ENCODE assay signal across 8 mouse cellular contexts in genomic region chr7:110059092-110059785, GRCm38 (mm10). TPM values are rescaled to one million over a fixed set of nuclear protein-coding genes. Genes with fewer than 3 reads are reported as not detected.
A peak's percentile ranks its signal among the peaks of the same experiment; 100 is the strongest.
DNase-seq lines count a peak whose midpoint lies in the region; ATAC-seq lines count a peak whose summit lies in the region.

No protein-coding gene starts in this region.

- H3K4me3 ChIP-seq in midbrain, embryonic 13.5 days (replicated peaks) = no peak overlapping the region
- no peak overlapping the region for H3K4me3 ChIP-seq in midbrain, embryonic 11.5 days (ENCODE audit: low read depth, low read length)
- H3K4me3 ChIP-seq in forebrain, embryonic 13.5 days = no peak overlapping the region
- H3K4me3 ChIP-seq in liver, embryonic 15.5 days (replicated peaks) = peak overlapping the region; percentile 84

- ATAC-seq in midbrain, embryonic 13.5 days = no peak
- no peak for ATAC-seq in midbrain, embryonic 11.5 days (ENCODE audit: low FRiP score)
- no peak for ATAC-seq in forebrain, embryonic 13.5 days
- ATAC-seq in liver, embryonic 15.5 days (ENCODE audit: insufficient read depth) = no peak

- H3K36me3 ChIP-seq in midbrain, embryonic 13.5 days = peaks cover 14% of the 10 kb centered on the region
- H3K36me3 ChIP-seq in midbrain, embryonic 11.5 days (ENCODE audit: control insufficient read depth, insufficient read depth, low read length) = no peaks in the 10 kb centered on the region; the same call in 1 of the 2 replicates
- peaks cover 30% of the 10 kb centered on the region for H3K36me3 ChIP-seq in forebrain, embryonic 13.5 days (ENCODE audit: poor library complexity, severe bottlenecking)
- H3K36me3 ChIP-seq in liver, embryonic 15.5 days (replicated peaks) = peaks cover 40% of the 10 kb centered on the region

- H3K27me3 ChIP-seq in midbrain, embryonic 13.5 days = no peaks in the 10 kb centered on the region
- H3K27me3 ChIP-seq in midbrain, embryonic 11.5 days (ENCODE audit: control insufficient read depth, insufficient read depth, low read length) = no peaks in the 10 kb centered on the region
- no peaks in the 10 kb centered on the region for H3K27me3 ChIP-seq in forebrain, embryonic 13.5 days
- H3K27me3 ChIP-seq in liver, embryonic 15.5 days = no peaks in the 10 kb centered on the region

- no peak overlapping the region for H3K9ac ChIP-seq in midbrain, embryonic 13.5 days (replicated peaks)
- H3K9ac ChIP-seq in midbrain, embryonic 11.5 days (ENCODE audit: low read length) = no peak overlapping the region
- H3K9ac ChIP-seq in forebrain, embryonic 13.5 days = no peak overlapping the region
- no peak overlapping the region for H3K9ac ChIP-seq in liver, embryonic 15.5 days

- H3K4me1 ChIP-seq in midbrain, embryonic 13.5 days (replicated peaks) = peaks cover 23% of the 10 kb centered on the region
- H3K4me1 ChIP-seq in midbrain, embryonic 11.5 days (ENCODE audit: control insufficient read depth, insufficient read depth, low read length) = no peaks in the 10 kb centered on the region
- H3K4me1 ChIP-seq in forebrain, embryonic 13.5 days = peaks cover 25% of the 10 kb centered on the region
- H3K4me1 ChIP-seq in liver, embryonic 15.5 days (replicated peaks) = peaks cover 30% of the 10 kb centered on the region

- H3K9me3 ChIP-seq in midbrain, embryonic 13.5 days = no peaks in the 10 kb centered on the region
- H3K9me3 ChIP-seq in midbrain, embryonic 11.5 days (ENCODE audit: control insufficient read depth, low read length) = no peaks in the 10 kb centered on the region
- H3K9me3 ChIP-seq in forebrain, embryonic 13.5 days (replicated peaks) = no peaks in the 10 kb centered on the region
- H3K9me3 ChIP-seq in liver, embryonic 15.5 days (replicated peaks) = no peaks in the 10 kb centered on the region

- WGBS in midbrain, embryonic 13.5 days = 91% methylated on average over 12 of the region's 12 CpGs
- WGBS in midbrain, embryonic 11.5 days = 91% methylated on average over 12 of the region's 12 CpGs
- 83% methylated on average over 12 of the region's 12 CpGs for WGBS in forebrain, embryonic 13.5 days
- WGBS in liver, embryonic 15.5 days (ENCODE audit: insufficient replicate concordance) = 58% methylated on average over 12 of the region's 12 CpGs

- DNase-seq in embryo, embryonic 10 days (ENCODE audit: low spot score) = peak; percentile 24
- no peak for DNase-seq in embryo, embryonic 10.5 days (ENCODE audit: low spot score)
- DNase-seq in midbrain, embryonic 11.5 days (ENCODE audit: low spot score, missing footprints) = no peak
- no peak for DNase-seq in frontal cortex, postnatal 14 days (ENCODE audit: low spot score in 2 of 2)
- no peak for DNase-seq in gastrocnemius, postnatal 25 days

- peak overlapping the region; percentile 4; the same call in 1 of the 2 replicates for H3K27ac ChIP-seq in midbrain, embryonic 13.5 days
- H3K27ac ChIP-seq in midbrain, embryonic 11.5 days (ENCODE audit: low read depth, low read length) = no peak overlapping the region
- H3K27ac ChIP-seq in forebrain, embryonic 13.5 days = peak overlapping the region; percentile 4; the same call in 1 of the 2 replicates
- peak overlapping the region; percentile 96 for H3K27ac ChIP-seq in liver, embryonic 15.5 days (replicated peaks)

- H3K4me2 ChIP-seq in midbrain, embryonic 13.5 days (replicated peaks) = no peak overlapping the region
- H3K4me2 ChIP-seq in midbrain, embryonic 11.5 days = no peak overlapping the region
- H3K4me2 ChIP-seq in forebrain, embryonic 13.5 days = no peak overlapping the region; the same call in 1 of the 2 replicates
- peak overlapping the region; percentile 79 for H3K4me2 ChIP-seq in liver, embryonic 15.5 days

RNA-seq across cellular contexts. Expression of gene Zfp143, which starts 1.8 kb away (rescaled TPM):
- 23.1 and 27.1 TPM in 2 replicates for polyA plus RNA-seq in midbrain, embryonic 13.5 days (2015; fragmentation: Nextera tagmentation; extraction: Ambion mirVana)
- 32.4 and 32.5 TPM in 2 replicates for polyA plus RNA-seq in midbrain, embryonic 11.5 days (2014; fragmentation: Nextera tagmentation; extraction: Ambion mirVana)
- polyA plus RNA-seq in forebrain, embryonic 13.5 days (2015; fragmentation: Nextera tagmentation; extraction: Ambion mirVana) = 27.2 and 27.6 TPM in 2 replicates
- polyA plus RNA-seq in liver, embryonic 15.5 days (2015; fragmentation: Nextera tagmentation; extraction: Ambion mirVana) = 10.2 and 10.3 TPM in 2 replicates
- total RNA-seq in gastrocnemius, postnatal 25 days (2021) = 1 to 10 TPM; 7.1 to 7.7 TPM

RNA-seq across cellular contexts. Expression of gene Ipo7, which starts 41.2 kb away (rescaled TPM):
- polyA plus RNA-seq in midbrain, embryonic 13.5 days (2015; fragmentation: Nextera tagmentation; extraction: Ambion mirVana) = 44.5 and 46.2 TPM in 2 replicates
- polyA plus RNA-seq in midbrain, embryonic 11.5 days (2014; fragmentation: Nextera tagmentation; extraction: Ambion mirVana) = 37.8 and 40.2 TPM in 2 replicates
- polyA plus RNA-seq in forebrain, embryonic 13.5 days (2015; fragmentation: Nextera tagmentation; extraction: Ambion mirVana) = 45.8 and 51.1 TPM in 2 replicates
- polyA plus RNA-seq in liver, embryonic 15.5 days (2015; fragmentation: Nextera tagmentation; extraction: Ambion mirVana) = 18.4 and 20.3 TPM in 2 replicates
- total RNA-seq in gastrocnemius, postnatal 25 days (2021) = 10 to 100 TPM; 77.7 to 82.2 TPM
